Mouse (Mus musculus) bone marrow macrophage, adult 2 months (primary cell): Measurements from ENCODE around the gene Egln1. TPM values are rescaled to one million over a fixed set of nuclear protein-coding genes. Genes with fewer than 3 reads are reported as not detected.

Source experiments
- H3K27ac ChIP-seq: 2 replicates; pipeline ENCODE4 v1.5.1; 2012; ENCODE audit warnings: low read depth, low read length; ENCODE audit not compliant: insufficient read depth
- H3K4me1 ChIP-seq: 2 replicates; pipeline ENCODE4 v1.6.1; 2012; ENCODE audit warnings: low read length; ENCODE audit not compliant: control insufficient read depth, insufficient read depth
- H3K4me3 ChIP-seq: 2 replicates; pipeline ENCODE4 v1.5.1; 2012; ENCODE audit warnings: mild to moderate bottlenecking, low read length, moderate library complexity; ENCODE audit not compliant: insufficient read depth
- CTCF ChIP-seq: IDR thresholded peaks from 2 replicates; pipeline ENCODE4 v1.5.1; 2012; ENCODE audit warnings: low read depth, mild to moderate bottlenecking, low read length, moderate library complexity
- POLR2A ChIP-seq: IDR thresholded peaks from 2 replicates; pipeline ENCODE4 v1.6.1; 2012; ENCODE audit warnings: mild to moderate bottlenecking, low read depth, low read length, borderline replicate concordance
- polyA plus RNA-seq: library from polyadenylated mRNA; stranded (reverse); fragments of >200 nt; gene quantifications from 2 replicates; pipeline ENCODE4 v1.2.4, GENCODE M21; 2012; ENCODE audit not compliant: missing spikeins, insufficient read depth, insufficient read length

Egln1 gene
- polyA plus RNA-seq, 1 experiment = 27.7 TPM

DNA sequence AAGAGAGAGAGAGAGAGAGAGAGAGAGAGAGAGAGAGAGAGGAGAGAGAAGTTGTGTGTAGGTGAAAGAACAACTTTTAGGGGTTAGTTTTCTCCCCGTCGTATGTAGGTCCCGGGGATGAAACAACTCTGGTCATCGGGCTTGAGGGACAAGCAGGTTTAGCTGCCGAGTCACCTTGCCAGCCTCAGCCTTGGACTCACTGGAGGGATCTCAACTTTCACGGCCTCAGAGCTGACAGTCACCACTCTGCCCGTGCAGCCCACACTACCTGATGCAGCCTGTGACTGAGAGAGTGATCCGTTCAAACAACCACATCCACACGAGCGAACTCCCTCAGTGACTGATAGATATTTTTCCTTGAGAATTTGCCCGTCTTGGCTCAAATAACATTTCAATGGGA is 20.1 kb downstream of the Egln1 start:
- peaks cover 20% of the 10 kb centered on the region for H3K4me1 ChIP-seq
- H3K4me3 ChIP-seq = no peak overlapping the region

DNA sequence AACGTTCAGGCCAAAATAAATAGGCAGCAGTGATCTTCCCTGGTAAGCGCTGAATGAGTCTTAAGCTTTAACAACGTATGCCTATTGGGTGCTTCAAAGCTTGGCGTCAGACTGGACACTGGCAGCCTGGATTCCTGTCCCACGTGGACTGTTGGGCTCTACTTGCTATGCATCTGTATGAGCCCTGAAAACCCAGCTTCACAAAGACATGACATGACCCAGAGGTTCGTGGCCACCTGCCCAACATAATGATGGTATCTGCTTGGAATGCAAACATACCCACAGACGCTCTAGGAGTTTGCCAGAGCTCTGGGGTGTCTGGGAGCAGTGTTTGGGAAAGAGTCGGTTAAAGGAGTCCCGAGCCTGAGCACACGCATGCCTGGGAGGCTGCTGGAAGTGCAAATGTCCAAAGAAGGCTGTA is 22.8 kb downstream of the Egln1 start:
- H3K27ac ChIP-seq = no peak overlapping the region
- TF ChIP-seq CTCF = no peak
- TF ChIP-seq POLR2A = no peak
- peaks cover 25% of the 10 kb centered on the region for H3K4me1 ChIP-seq
- H3K4me3 ChIP-seq = no peak overlapping the region

More for the DNA sequence above, 20.1 kb downstream of the Egln1 start:
- TF ChIP-seq CTCF (no peak), POLR2A (no peak)
- no peak overlapping the region for H3K27ac ChIP-seq

DNA sequence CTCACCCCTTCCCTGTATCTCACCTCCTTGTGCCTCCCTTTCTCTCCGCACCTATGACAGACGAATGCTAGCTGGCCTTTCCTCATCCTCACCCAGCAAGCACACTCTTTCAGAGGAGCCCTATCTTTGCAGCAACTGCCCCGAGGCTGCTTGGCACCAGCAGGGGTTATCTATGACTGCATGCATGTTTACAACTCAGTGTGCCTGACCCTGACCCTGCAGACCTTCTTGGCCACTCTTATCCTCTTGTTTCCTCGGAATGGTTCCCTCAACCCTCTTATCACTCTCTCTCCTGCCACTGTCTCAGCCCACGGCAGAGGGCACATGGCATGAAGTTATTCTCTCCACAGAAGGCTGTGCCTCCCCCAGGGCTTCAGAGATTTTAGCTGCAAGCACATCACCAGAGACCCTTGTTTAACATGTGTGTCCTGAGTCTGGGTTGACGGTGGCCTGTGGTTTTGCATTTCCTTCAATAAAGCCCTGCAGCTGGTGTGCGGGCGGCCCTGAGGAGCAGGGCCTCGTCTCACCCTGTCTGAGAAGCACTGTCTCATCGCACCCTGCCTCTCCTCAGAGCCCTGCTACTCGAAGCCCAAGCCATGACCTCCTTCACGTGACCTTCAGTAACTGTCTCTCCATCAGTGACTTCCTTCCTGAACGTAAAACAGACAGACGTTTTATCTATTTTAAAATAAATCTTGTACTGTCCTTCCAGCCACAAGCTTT is 23.4 kb downstream of the Egln1 start:
- Histone ChIP-seq H3K4me3 (no peak overlapping the region), H3K27ac (no peak overlapping the region), H3K4me1 (peaks cover 27% of the 10 kb centered on the region)
- TF ChIP-seq POLR2A (no peak), CTCF (no peak)

DNA sequence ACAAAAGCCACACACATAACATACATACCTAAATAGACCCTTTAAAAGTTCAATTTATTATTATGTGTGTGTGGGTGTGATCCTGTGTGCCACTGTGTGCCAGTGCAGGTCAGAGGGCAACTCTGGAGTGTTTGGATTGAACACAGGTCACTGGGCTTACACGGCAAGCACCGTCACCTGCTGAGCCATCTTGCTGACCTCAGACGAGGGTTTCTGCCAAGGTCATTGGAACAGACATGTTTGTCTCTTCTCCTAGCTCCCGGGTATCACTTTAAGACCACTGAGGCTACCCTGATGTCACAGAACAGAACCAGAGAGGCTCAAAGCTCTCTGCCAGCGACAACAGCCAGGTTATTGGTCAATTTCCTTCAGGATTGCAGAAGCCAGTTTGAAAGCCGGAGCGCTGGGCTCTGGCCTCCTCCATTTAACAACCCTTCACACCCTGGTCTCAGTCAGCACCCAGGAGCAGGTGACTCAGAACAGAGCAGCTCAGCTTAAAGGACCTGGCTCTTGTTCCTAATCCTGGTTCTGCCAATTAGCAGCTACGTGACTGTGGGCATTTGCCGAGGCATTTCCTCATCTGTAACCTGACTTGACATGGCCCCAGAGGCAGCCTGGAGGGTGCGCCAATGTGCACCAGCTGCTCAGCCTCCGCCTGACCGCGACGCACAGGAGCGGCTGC is 25.0 kb downstream of the Egln1 start:
- no peak overlapping the region for H3K4me3 ChIP-seq
- TF ChIP-seq POLR2A (no peak), CTCF (no peak)
- H3K27ac ChIP-seq = no peak overlapping the region
- peaks cover 33% of the 10 kb centered on the region for H3K4me1 ChIP-seq

DNA sequence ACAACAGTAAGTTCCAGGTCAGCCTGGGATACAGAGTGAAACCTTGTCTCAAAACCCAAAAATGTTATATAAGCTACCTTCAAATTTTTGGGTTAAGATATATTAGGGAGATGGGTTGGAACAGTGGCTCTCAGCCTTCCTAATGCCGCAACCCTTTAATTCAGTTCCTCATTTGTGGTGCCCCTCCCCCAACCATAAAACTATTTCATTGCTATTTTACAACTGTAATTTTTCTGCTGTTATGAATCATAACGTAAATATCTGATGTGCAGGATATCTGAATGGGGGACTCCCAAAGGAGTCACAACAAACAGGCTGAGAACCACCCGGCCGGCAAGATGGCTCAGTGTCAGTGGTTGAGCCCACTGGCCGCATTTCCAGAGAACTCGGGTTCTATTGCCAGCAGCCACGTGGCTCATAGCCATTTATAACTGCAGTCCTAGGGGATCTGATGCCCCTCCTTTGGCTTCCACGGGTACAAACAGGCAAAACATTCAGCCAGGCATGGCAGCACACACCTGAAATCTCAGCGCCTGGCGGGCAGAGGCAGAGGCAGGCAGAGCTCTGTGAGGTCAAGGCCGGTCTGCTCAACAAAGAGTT is 26.5 kb downstream of the Egln1 start:
- H3K27ac ChIP-seq = peak overlapping the region; percentile 30; the same call in 1 of the 2 replicates
- peak overlapping the region; percentile 25; the same call in 1 of the 2 replicates for H3K4me3 ChIP-seq
- TF ChIP-seq POLR2A (no peak), CTCF (no peak)
- peaks cover 33% of the 10 kb centered on the region for H3K4me1 ChIP-seq

DNA sequence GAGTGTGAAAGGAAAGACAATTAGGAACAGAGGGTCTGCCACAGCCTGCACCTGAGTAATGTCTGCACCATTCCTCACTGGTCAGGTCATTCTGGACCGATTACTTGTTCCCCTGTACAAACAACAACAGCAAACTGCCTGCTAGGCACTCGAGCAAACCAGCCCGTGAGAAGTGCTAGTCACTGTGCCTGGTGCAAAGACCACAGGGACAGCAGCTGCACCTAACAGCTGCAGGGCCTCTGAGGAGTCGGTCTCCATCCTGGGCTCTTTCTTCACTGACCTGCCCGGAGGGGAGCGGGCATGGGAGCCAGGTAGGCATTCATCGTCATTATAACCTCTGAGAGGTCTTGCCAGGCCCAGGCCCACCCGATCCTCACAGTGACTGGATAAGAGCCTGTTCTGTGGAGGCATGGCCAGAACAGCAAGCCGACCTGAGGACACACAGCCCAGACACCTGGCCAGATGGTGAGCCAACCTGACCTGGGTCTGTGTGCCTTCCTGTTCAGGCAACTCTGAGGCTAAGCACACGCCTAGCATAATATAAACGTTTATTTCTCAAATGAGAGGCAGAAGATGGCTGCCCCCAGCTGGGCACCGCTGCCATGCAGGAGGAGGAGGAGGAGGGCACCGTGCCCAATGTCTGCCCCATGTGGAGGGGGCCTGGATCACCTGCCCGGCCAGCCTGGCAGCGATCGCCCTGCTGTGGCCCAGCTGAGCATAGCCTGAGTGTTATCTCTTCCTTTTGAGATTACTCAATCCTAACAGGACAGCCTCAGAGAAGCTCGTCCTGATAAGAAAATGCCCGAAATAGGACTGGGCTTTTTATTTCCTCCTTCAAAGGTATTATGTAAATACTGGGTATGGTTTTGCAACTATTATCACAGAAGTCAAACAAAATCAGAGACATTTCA is 27.5 kb downstream of the Egln1 start:
- H3K27ac ChIP-seq = 0 out of 2 replicates have a peak overlapping the region, but pooled peaks have one; percentile 30
- H3K4me1 ChIP-seq = peaks cover 24% of the 10 kb centered on the region
- H3K4me3 ChIP-seq = peak overlapping the region; percentile 44
- no peak for TF ChIP-seq POLR2A
- TF ChIP-seq CTCF = no peak

DNA sequence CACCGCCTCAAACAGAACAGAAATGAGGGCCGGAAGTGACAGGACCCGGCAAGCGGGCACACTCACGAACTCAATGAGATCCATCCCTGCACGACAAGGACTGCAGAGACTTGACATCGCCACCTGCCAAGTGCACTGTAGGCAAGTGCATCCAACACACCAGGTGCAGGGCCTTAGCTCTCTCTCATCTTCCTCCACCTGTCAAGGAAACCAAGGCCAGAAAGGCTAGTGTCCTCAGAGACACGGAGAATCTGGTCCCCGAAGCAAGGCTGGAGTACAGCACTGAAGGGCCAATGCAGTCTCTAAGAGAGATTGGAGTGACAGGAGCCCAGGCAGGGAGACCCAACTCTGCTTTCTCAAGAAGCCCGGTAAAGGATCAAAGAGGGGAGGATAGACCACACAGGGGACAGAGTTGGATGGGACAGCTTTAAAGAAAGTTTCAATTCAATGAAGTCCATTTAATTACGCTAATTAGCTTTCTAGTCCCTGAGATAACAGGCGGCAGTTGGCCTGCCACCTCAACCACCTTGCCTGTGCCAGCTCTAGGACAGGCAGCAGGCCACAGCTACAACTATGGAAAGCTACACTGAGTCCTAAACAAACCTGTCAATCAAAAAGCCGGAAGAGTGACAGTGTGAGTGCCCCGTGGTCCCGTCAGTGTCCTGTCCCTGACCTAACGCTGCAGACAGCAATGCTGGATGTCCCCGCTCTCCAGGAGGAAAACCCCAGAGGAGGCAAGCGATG is 31.2 kb downstream of the Egln1 start:
- Histone ChIP-seq H3K4me1 (peaks cover 21% of the 10 kb centered on the region), H3K4me3 (no peak overlapping the region), H3K27ac (no peak overlapping the region)
- no peak for TF ChIP-seq POLR2A
- no peak for TF ChIP-seq CTCF

DNA sequence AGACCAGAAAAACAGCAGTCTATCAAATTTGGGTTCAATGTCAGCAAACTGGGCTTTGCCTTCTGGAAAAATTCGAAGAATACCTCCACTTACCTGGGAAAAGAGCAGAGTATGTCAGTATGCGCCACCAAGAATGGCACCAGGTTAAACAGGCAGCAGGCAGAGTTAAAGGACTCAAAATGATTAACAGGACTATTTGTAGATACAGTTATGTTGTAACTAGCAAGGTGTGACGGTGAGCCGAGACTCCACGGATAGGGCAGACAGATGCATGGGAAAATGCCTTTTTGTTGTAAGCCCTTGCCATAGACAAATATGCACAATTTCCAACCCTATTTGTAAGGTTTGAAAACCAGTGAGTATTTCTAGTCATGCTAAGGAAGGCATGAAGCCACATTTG is 35.1 kb downstream of the Egln1 start:
- Histone ChIP-seq H3K27ac (no peak overlapping the region), H3K4me1 (peaks cover 14% of the 10 kb centered on the region), H3K4me3 (no peak overlapping the region)
- TF ChIP-seq CTCF = no peak
- no peak for TF ChIP-seq POLR2A
